Mouse (Mus musculus): ENCODE data around the gene Mturn. TPM values are rescaled to one million over a fixed set of nuclear protein-coding genes. Genes with fewer than 3 reads are reported as not detected.

Gene Mturn
- polyA plus RNA-seq, 1 experiment from 2014 or later: 103 TPM

GRCm38 (mm10) chr6:54749056-54749455, 67.6 kb downstream of the Mturn start:
- Histone ChIP-seq H3K36me3 (replicated peaks) (no peaks in the 10 kb centered on the region), H3K4me1 (no peaks in the 10 kb centered on the region), H3K9me3 (no peaks in the 10 kb centered on the region), H3K9ac (no peak overlapping the region), H3K27ac (no peak overlapping the region), H3K4me2 (no peak overlapping the region), H3K4me3 (no peak overlapping the region), H3K27me3 (replicated peaks) (no peaks in the 10 kb centered on the region)
- WGBS: 92% methylated on average over 7 of the region's 7 CpGs
- no peak for ATAC-seq (replicated peaks)

GRCm38 (mm10) chr6:54751621-54752020, 70.2 kb downstream of the Mturn start:
- H3K9ac ChIP-seq: no peak overlapping the region
- no peaks in the 10 kb centered on the region for H3K9me3 ChIP-seq
- H3K4me1 ChIP-seq: no peaks in the 10 kb centered on the region
- H3K4me3 ChIP-seq: no peak overlapping the region
- no peaks in the 10 kb centered on the region for H3K27me3 ChIP-seq (replicated peaks)
- no peak for ATAC-seq (replicated peaks)
- no peaks in the 10 kb centered on the region for H3K36me3 ChIP-seq (replicated peaks)
- 94% methylated on average over 4 of the region's 4 CpGs for WGBS
- H3K27ac ChIP-seq: no peak overlapping the region
- no peak overlapping the region for H3K4me2 ChIP-seq

- H3K4me2 ChIP-seq: no peak overlapping the region
- 74% methylated on average over 3 of the region's 3 CpGs for WGBS
- no peaks in the 10 kb centered on the region for H3K9me3 ChIP-seq
- ATAC-seq (replicated peaks): no peak
- no peaks in the 10 kb centered on the region for H3K36me3 ChIP-seq (replicated peaks)
- no peak overlapping the region for H3K4me3 ChIP-seq
- no peak overlapping the region for H3K27ac ChIP-seq
- no peak overlapping the region for H3K9ac ChIP-seq
- H3K27me3 ChIP-seq (replicated peaks): no peaks in the 10 kb centered on the region
- H3K4me1 ChIP-seq: no peaks in the 10 kb centered on the region
Measured at GRCm38 (mm10) chr6:54752076-54752475, 70.7 kb downstream of the Mturn start.

Other genes starting within 250 kb of the Mturn start
- 119 and 123 TPM in 2 replicates for gene Scrn1, start 115.1 kb upstream of the Mturn start, polyA plus RNA-seq (2015; fragmentation: Nextera tagmentation; extraction: Ambion mirVana)
- gene Plekha8, start 86.5 kb upstream of the Mturn start, polyA plus RNA-seq (2015; fragmentation: Nextera tagmentation; extraction: Ambion mirVana): 9.5 and 10.5 TPM in 2 replicates
- 7.0 and 7.8 TPM in 2 replicates for gene Fkbp14, start 84.3 kb upstream of the Mturn start, polyA plus RNA-seq (2015; fragmentation: Nextera tagmentation; extraction: Ambion mirVana)
- gene Znrf2, start 135.3 kb downstream of the Mturn start, polyA plus RNA-seq (2015; fragmentation: Nextera tagmentation; extraction: Ambion mirVana): 6.3 and 6.6 TPM in 2 replicates

Data from midbrain, embryonic 15.5 days (tissue).